In genomic region chr8:8109785-8110350, GRCm38 (mm10) we compare ENCODE assay signal across 23 mouse cellular contexts.
DNase-seq lines count a peak whose midpoint lies in the region; ATAC-seq and TF ChIP-seq lines count a peak whose summit lies in the region.
"Had no signal": no experiment of that assay in that cellular context is flagged by ENCODE, and none has a peak within 500 bp of the region (broad histone marks: within the 10 kb centered on the region; RNA-seq: fewer than 3 reads in every experiment).

No protein-coding gene starts in this region.

- intact Hi-C loops in heart, postnatal 36 days (cut with DNase I), result no loop called here

- no peaks in the 10 kb centered on the region for H3K9me3 ChIP-seq in forebrain, embryonic 14.5 days (replicated peaks; ENCODE audit: control insufficient read depth, low read length)
- no peaks in the 10 kb centered on the region for H3K9me3 ChIP-seq in forebrain, embryonic 11.5 days (ENCODE audit: control insufficient read depth, low read length)
- H3K9me3 ChIP-seq in heart, postnatal 0 days (replicated peaks; ENCODE audit: control insufficient read depth, low read length), result no peaks in the 10 kb centered on the region
- H3K9me3 ChIP-seq in forebrain, postnatal 0 days (ENCODE audit: low read length), result no peaks in the 10 kb centered on the region
- H3K9me3 ChIP-seq: hindbrain, embryonic 13.5 days; intestine, embryonic 15.5 days; limb, embryonic 13.5 days; midbrain, embryonic 13.5 days; neural tube, embryonic 13.5 days had no signal

- ATAC-seq in forebrain, embryonic 14.5 days, result no peak
- no peak for ATAC-seq in forebrain, embryonic 11.5 days (replicated peaks; ENCODE audit: low FRiP score)
- no peak for ATAC-seq in heart, postnatal 0 days (ENCODE audit: insufficient read depth, low read depth)
- peak; percentile 10; the same call in 1 of the 2 replicates for ATAC-seq in forebrain, postnatal 0 days
- ATAC-seq: intestine, embryonic 15.5 days; lung, postnatal 0 days; midbrain, embryonic 13.5 days had no signal

- TF ChIP-seq CTCF in heart, postnatal 0 days (IDR thresholded peaks at IDR 0.05; ENCODE audit: low read depth), result no peak
- TF ChIP-seq CTCF in forebrain, postnatal 0 days (IDR thresholded peaks at IDR 0.05; ENCODE audit: low read depth), result no peak

- H3K27ac ChIP-seq in forebrain, embryonic 14.5 days (ENCODE audit: low read depth, low read length), result peak overlapping the region; percentile 1; the same call in 1 of the 2 replicates
- no peak overlapping the region for H3K27ac ChIP-seq in forebrain, embryonic 11.5 days (ENCODE audit: low read depth, low read length)
- H3K27ac ChIP-seq in heart, postnatal 0 days (ENCODE audit: low read depth), result no peak overlapping the region
- H3K27ac ChIP-seq in forebrain, postnatal 0 days (ENCODE audit: low read depth, low read length), result peak overlapping the region; percentile 67
- H3K27ac ChIP-seq: hindbrain, embryonic 13.5 days; intestine, embryonic 15.5 days; limb, embryonic 13.5 days; liver, embryonic 14.5 days; midbrain, embryonic 13.5 days; neural tube, embryonic 13.5 days had no signal

- no peaks in the 10 kb centered on the region for H3K27me3 ChIP-seq in forebrain, embryonic 14.5 days (replicated peaks; ENCODE audit: control insufficient read depth, insufficient read depth, low read length)
- H3K27me3 ChIP-seq in forebrain, embryonic 11.5 days (ENCODE audit: control insufficient read depth, insufficient read depth, low read length), result no peaks in the 10 kb centered on the region
- no peaks in the 10 kb centered on the region for H3K27me3 ChIP-seq in heart, postnatal 0 days (ENCODE audit: control insufficient read depth, insufficient read depth, low read length)
- no peaks in the 10 kb centered on the region for H3K27me3 ChIP-seq in forebrain, postnatal 0 days (ENCODE audit: insufficient read depth, low read length)
- H3K27me3 ChIP-seq: CH12.LX; hindbrain, embryonic 13.5 days; intestine, embryonic 15.5 days; neural tube, embryonic 13.5 days had no signal

- no peak overlapping the region for H3K4me3 ChIP-seq in forebrain, embryonic 14.5 days (ENCODE audit: low read depth, low read length)
- H3K4me3 ChIP-seq in forebrain, embryonic 11.5 days (ENCODE audit: low read depth, low read length), result no peak overlapping the region
- no peak overlapping the region for H3K4me3 ChIP-seq in heart, postnatal 0 days (ENCODE audit: low read depth, low read length)
- no peak overlapping the region for H3K4me3 ChIP-seq in forebrain, postnatal 0 days (ENCODE audit: low read depth, low read length)
- H3K4me3 ChIP-seq: hindbrain, embryonic 13.5 days; intestine, embryonic 15.5 days; limb, embryonic 13.5 days; midbrain, embryonic 13.5 days; neural tube, embryonic 13.5 days had no signal

- H3K4me2 ChIP-seq in forebrain, embryonic 14.5 days (ENCODE audit: low read length), result no peak overlapping the region
- H3K4me2 ChIP-seq in forebrain, embryonic 11.5 days (ENCODE audit: low read depth, low read length, severe bottlenecking), result no peak overlapping the region
- H3K4me2 ChIP-seq in heart, postnatal 0 days (ENCODE audit: low read depth, low read length), result no peak overlapping the region
- H3K4me2 ChIP-seq in forebrain, postnatal 0 days (ENCODE audit: low read depth), result no peak overlapping the region
- H3K4me2 ChIP-seq: hindbrain, embryonic 13.5 days; intestine, embryonic 15.5 days; limb, embryonic 13.5 days; midbrain, embryonic 13.5 days; neural tube, embryonic 13.5 days had no signal

- H3K36me3 ChIP-seq in forebrain, embryonic 14.5 days (ENCODE audit: control insufficient read depth, insufficient read depth, low read length), result no peaks in the 10 kb centered on the region
- H3K36me3 ChIP-seq in forebrain, embryonic 11.5 days (ENCODE audit: control insufficient read depth, insufficient read depth, low read length), result no peaks in the 10 kb centered on the region
- no peaks in the 10 kb centered on the region for H3K36me3 ChIP-seq in heart, postnatal 0 days (replicated peaks; ENCODE audit: control insufficient read depth, insufficient read depth, low read length)
- H3K36me3 ChIP-seq in forebrain, postnatal 0 days (ENCODE audit: insufficient read depth), result no peaks in the 10 kb centered on the region
- H3K36me3 ChIP-seq: hindbrain, embryonic 13.5 days; intestine, embryonic 15.5 days; limb, embryonic 13.5 days; midbrain, embryonic 13.5 days; neural tube, embryonic 13.5 days had no signal

- no peaks in the 10 kb centered on the region for H3K4me1 ChIP-seq in forebrain, embryonic 14.5 days (ENCODE audit: control insufficient read depth, insufficient read depth, low read length)
- no peaks in the 10 kb centered on the region for H3K4me1 ChIP-seq in forebrain, embryonic 11.5 days (replicated peaks; ENCODE audit: control insufficient read depth, insufficient read depth, low read length)
- no peaks in the 10 kb centered on the region for H3K4me1 ChIP-seq in heart, postnatal 0 days (ENCODE audit: control insufficient read depth, insufficient read depth)
- H3K4me1 ChIP-seq in forebrain, postnatal 0 days (ENCODE audit: insufficient read depth), result no peaks in the 10 kb centered on the region
- H3K4me1 ChIP-seq: hindbrain, embryonic 13.5 days; intestine, embryonic 15.5 days; midbrain, embryonic 13.5 days; neural tube, embryonic 13.5 days had no signal

- DNase-seq in forebrain, embryonic 14.5 days (ENCODE audit: low spot score), result no peak
- DNase-seq in forebrain, embryonic 11.5 days (ENCODE audit: low spot score), result no peak
- peak; percentile 25 for DNase-seq in heart, postnatal 0 days (ENCODE audit: low spot score)
- DNase-seq in heart, postnatal 36 days, result no peak
- DNase-seq in kidney, postnatal 4 days, result peak; percentile 3 to 18
- DNase-seq in kidney, postnatal 36 days, result no peak
- DNase-seq in forebrain, postnatal 0 days, result no peak
- no peak for DNase-seq in thymus, postnatal 14 days
- DNase-seq: adrenal gland, postnatal 25 days; cerebellum, adult 11-12 months; cerebellum, postnatal 25 days; gastrocnemius, postnatal 14 days; heart, adult 18-20 months; right cerebral cortex, adult 18-20 months; thymus, postnatal 36 days had no signal

- 79% methylated on average over 2 of the region's 2 CpGs for WGBS in forebrain, embryonic 14.5 days
- 80% methylated on average over 2 of the region's 2 CpGs for WGBS in forebrain, embryonic 11.5 days
- 41% methylated on average over 2 of the region's 2 CpGs for WGBS in heart, postnatal 0 days
- WGBS in forebrain, postnatal 0 days, result 74% methylated on average over 2 of the region's 2 CpGs

- no peak overlapping the region for H3K9ac ChIP-seq in forebrain, embryonic 14.5 days (ENCODE audit: low read length)
- H3K9ac ChIP-seq in forebrain, embryonic 11.5 days (ENCODE audit: low read length), result no peak overlapping the region
- no peak overlapping the region for H3K9ac ChIP-seq in heart, postnatal 0 days (replicated peaks; ENCODE audit: low read depth, low read length)
- no peak overlapping the region for H3K9ac ChIP-seq in forebrain, postnatal 0 days
- H3K9ac ChIP-seq: hindbrain, embryonic 13.5 days; intestine, embryonic 15.5 days; limb, embryonic 13.5 days; liver, embryonic 14.5 days; midbrain, embryonic 13.5 days; neural tube, embryonic 13.5 days had no signal

- TF ChIP-seq EP300 in heart, postnatal 0 days (IDR thresholded peaks at IDR 0.05; ENCODE audit: low read depth), result no peak

Comparison
In these comparisons a context has a peak if more than half of its experiments do, and no peak if none do; other contexts are left out.
1. DNase-seq: peak in heart, postnatal 0 days (single experiment) and kidney, postnatal 4 days (2 of 2); none in forebrain, embryonic 14.5 days (single experiment), forebrain, embryonic 11.5 days (single experiment), heart, postnatal 36 days (0 of 2), kidney, postnatal 36 days (0 of 2), forebrain, postnatal 0 days (single experiment) and thymus, postnatal 14 days (single experiment).
2. H3K27ac ChIP-seq: peak in forebrain, embryonic 14.5 days (single experiment) and forebrain, postnatal 0 days (single experiment); none in forebrain, embryonic 11.5 days (single experiment) and heart, postnatal 0 days (single experiment).